Mouse (Mus musculus): ENCODE data around the gene Lyg1. TPM values are rescaled to one million over a fixed set of nuclear protein-coding genes. Genes with fewer than 3 reads are reported as not detected.
"Not testable (repeated sequence)": the region's sequence is repeated elsewhere in the genome, so short reads cannot be mapped to it uniquely, and the experiment has no call there.

Lyg1 gene
- polyA plus RNA-seq, 1 experiment from 2014 or later: not detected

DNA sequence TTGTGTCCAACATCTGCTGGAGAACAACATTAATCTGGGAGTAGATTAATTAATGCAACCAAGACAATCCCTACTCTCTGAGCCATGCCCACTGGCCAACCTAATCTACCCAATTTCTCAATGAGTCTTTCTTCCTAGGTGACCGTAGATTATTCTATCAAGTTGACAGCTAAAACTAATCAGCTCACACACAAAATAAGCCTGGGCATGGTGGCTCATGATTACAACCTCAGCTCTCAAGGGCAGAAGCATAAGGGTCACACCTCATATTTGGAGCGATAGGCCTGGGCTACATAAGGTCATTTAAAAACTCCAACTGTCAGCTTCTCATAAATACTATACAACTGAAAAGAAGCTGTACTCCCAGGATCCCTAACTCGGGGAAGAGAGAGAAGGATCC, 38.7 kb upstream of the Lyg1 start:
- H3K4me3 ChIP-seq (ENCODE audit: low read depth, low read length): peak overlapping the region; percentile 98
- peaks cover 20% of the 10 kb centered on the region for H3K4me1 ChIP-seq (ENCODE audit: control insufficient read depth, insufficient read depth, low read length)
- H3K36me3 ChIP-seq (ENCODE audit: control insufficient read depth, insufficient read depth, low read length): peaks cover 20% of the 10 kb centered on the region
- H3K9ac ChIP-seq (ENCODE audit: low read depth, low read length): peak overlapping the region; percentile 72
- H3K4me2 ChIP-seq (ENCODE audit: low read length): peak overlapping the region; percentile 75
- no peaks in the 10 kb centered on the region for H3K27me3 ChIP-seq (ENCODE audit: control insufficient read depth, insufficient read depth, low read depth, low read length)
- no peak for ATAC-seq
- H3K27ac ChIP-seq (ENCODE audit: low read length): peak overlapping the region; percentile 91; the same call in 1 of the 2 replicates
- WGBS: 48% methylated on average over 3 of the region's 3 CpGs
- no peaks in the 10 kb centered on the region for H3K9me3 ChIP-seq (replicated peaks; ENCODE audit: control insufficient read depth, low read length, poor library complexity, severe bottlenecking)

DNA sequence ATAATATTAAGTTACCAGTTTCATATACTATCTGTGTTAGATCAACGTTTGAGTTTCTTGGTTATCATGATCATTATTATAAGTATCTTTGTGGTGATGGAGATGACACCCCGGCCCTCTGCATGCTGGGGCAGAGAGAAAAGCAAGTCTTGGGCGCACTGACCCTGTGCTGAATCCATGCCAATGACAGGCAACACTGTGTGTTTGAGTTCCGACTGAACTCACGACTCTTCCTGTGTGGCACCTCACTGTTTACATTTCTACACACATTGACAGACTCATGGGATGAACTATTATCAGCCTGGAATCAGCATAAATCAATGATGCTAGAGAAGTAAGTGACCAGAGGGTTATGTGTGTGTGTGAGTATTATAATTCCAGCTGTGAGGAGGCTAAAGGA, 30.3 kb upstream of the Lyg1 start:
- H3K27me3 ChIP-seq (ENCODE audit: control insufficient read depth, insufficient read depth, low read depth, low read length): no peaks in the 10 kb centered on the region
- peaks cover 47% of the 10 kb centered on the region for H3K36me3 ChIP-seq (ENCODE audit: control insufficient read depth, insufficient read depth, low read length)
- H3K9ac ChIP-seq (ENCODE audit: low read depth, low read length): no peak overlapping the region
- no peaks in the 10 kb centered on the region for H3K4me1 ChIP-seq (ENCODE audit: control insufficient read depth, insufficient read depth, low read length)
- H3K4me2 ChIP-seq (ENCODE audit: low read length): no peak overlapping the region
- ATAC-seq: no peak
- no peak overlapping the region for H3K27ac ChIP-seq (ENCODE audit: low read length)
- H3K4me3 ChIP-seq (ENCODE audit: low read depth, low read length): no peak overlapping the region
- H3K9me3 ChIP-seq (replicated peaks; ENCODE audit: control insufficient read depth, low read length, poor library complexity, severe bottlenecking): no peaks in the 10 kb centered on the region
- 97% methylated on average over 5 of the region's 5 CpGs for WGBS

DNA sequence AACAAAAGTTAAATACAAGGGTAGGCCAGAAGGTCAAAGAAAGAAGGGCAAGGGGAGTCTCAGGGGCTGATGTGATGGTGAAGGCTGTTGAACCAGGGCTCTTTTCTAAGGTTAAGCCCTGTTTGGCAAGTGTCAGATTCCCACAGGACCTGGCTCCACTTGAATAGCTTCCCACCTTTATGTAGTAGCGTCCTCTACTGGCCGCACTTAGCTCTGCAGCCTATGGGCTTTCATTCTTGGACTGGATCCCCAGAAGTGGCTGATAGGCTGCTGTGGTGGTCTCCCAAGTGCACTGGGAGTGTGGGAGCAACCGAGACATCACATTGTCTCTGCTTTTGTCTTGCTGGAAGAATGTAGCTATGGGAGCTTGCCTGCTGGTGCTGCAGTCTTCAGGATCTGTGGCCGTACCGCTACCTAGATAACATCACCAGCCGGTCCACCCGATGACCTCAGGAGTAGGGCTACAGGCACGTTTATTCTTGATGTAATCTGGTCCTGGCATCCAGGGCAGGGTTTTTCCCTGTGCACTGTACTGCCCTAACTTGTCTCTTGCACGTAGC, 28.3 kb upstream of the Lyg1 start:
- no peak overlapping the region for H3K27ac ChIP-seq (ENCODE audit: low read length)
- H3K36me3 ChIP-seq (ENCODE audit: control insufficient read depth, insufficient read depth, low read length): peaks cover 32% of the 10 kb centered on the region
- H3K9ac ChIP-seq (ENCODE audit: low read depth, low read length): no peak overlapping the region
- no peaks in the 10 kb centered on the region for H3K4me1 ChIP-seq (ENCODE audit: control insufficient read depth, insufficient read depth, low read length)
- no peak overlapping the region for H3K4me3 ChIP-seq (ENCODE audit: low read depth, low read length)
- no peaks in the 10 kb centered on the region for H3K9me3 ChIP-seq (replicated peaks; ENCODE audit: control insufficient read depth, low read length, poor library complexity, severe bottlenecking)
- no peak for ATAC-seq
- H3K27me3 ChIP-seq (ENCODE audit: control insufficient read depth, insufficient read depth, low read depth, low read length): no peaks in the 10 kb centered on the region
- H3K4me2 ChIP-seq (ENCODE audit: low read length): no peak overlapping the region
- WGBS: 87% methylated on average over 9 of the region's 9 CpGs

DNA sequence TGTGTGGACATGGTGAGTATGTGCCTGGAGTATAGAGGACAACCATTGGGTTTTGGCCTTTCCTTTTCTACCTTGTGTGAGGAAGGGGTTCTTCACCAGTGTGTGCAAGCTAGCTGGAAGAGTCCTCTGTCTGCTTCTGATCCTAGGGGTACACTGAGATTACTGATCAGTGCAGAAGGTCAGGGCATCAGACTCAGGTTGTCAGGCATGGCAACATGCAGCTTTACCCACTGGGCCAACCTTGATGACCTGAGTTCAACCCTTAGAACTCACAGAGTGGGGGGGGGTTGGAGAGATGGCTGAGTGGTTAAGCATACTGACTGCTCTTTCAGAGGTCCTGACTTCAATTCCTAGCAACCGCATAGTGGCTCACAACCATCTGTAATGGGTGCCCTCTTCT, 26.8 kb upstream of the Lyg1 start:
- H3K27me3 ChIP-seq (ENCODE audit: control insufficient read depth, insufficient read depth, low read depth, low read length): no peaks in the 10 kb centered on the region
- no peak overlapping the region for H3K4me2 ChIP-seq (ENCODE audit: low read length)
- no peaks in the 10 kb centered on the region for H3K9me3 ChIP-seq (replicated peaks; ENCODE audit: control insufficient read depth, low read length, poor library complexity, severe bottlenecking)
- no peak overlapping the region for H3K4me3 ChIP-seq (ENCODE audit: low read depth, low read length)
- no peak overlapping the region for H3K9ac ChIP-seq (ENCODE audit: low read depth, low read length)
- H3K27ac ChIP-seq (ENCODE audit: low read length): no peak overlapping the region
- H3K4me1 ChIP-seq (ENCODE audit: control insufficient read depth, insufficient read depth, low read length): no peaks in the 10 kb centered on the region
- peaks cover 25% of the 10 kb centered on the region for H3K36me3 ChIP-seq (ENCODE audit: control insufficient read depth, insufficient read depth, low read length)
- WGBS: 92% methylated on average over 1 of the region's 1 CpGs
- no peak for ATAC-seq

DNA sequence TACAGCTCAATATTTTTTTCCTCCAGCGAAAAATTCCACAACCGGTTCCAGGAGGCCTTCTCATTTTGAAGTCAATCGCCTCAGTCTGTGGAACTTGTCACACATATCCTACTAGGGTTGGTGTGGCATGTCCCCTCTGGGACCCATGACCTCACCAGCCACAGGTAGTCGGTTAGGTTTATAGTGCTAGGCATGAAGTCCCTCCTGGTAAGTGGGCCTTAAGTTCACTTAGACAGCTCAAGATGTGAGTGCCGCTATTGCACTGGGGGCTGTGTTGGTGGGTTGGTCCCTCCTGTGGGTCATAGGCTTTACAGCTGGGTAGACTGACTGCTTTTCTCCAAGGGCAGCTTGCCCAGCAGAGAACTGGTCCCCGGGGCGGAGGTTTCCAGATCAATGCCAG, 19.7 kb upstream of the Lyg1 start:
- Histone ChIP-seq H3K9ac (ENCODE audit: low read depth, low read length) (no peak overlapping the region), H3K9me3 (replicated peaks; ENCODE audit: control insufficient read depth, low read length, poor library complexity, severe bottlenecking) (no peaks in the 10 kb centered on the region), H3K4me3 (ENCODE audit: low read depth, low read length) (no peak overlapping the region), H3K27me3 (ENCODE audit: control insufficient read depth, insufficient read depth, low read depth, low read length) (no peaks in the 10 kb centered on the region), H3K27ac (ENCODE audit: low read length) (no peak overlapping the region), H3K4me1 (ENCODE audit: control insufficient read depth, insufficient read depth, low read length) (no peaks in the 10 kb centered on the region), H3K36me3 (ENCODE audit: control insufficient read depth, insufficient read depth, low read length) (no peaks in the 10 kb centered on the region), H3K4me2 (ENCODE audit: low read length) (no peak overlapping the region)
- WGBS: 94% methylated on average over 7 of the region's 7 CpGs
- ATAC-seq: no peak

DNA sequence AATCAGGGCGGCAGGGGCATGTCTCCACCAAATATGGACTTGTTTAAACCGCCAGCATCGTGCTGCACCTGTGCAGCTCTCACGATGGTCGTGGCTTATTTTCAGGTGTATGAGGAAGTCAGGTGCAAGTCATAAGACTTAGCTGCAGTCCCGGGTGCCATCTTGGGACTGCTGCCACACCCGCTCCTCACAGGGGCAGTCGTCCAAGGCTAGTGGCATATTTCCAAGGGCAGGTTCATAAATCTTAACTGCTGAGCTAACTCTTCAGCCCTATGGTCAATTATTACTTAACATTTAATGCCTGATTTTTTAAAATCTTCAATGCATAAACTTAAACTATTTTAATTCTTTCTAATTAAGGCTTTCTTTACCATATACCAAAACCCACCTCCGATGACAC, 19.1 kb upstream of the Lyg1 start:
- H3K4me3 ChIP-seq (ENCODE audit: low read depth, low read length); H3K4me2 ChIP-seq (ENCODE audit: low read length); H3K27me3 ChIP-seq (ENCODE audit: control insufficient read depth, insufficient read depth, low read depth, low read length); H3K9ac ChIP-seq (ENCODE audit: low read depth, low read length); H3K36me3 ChIP-seq (ENCODE audit: control insufficient read depth, insufficient read depth, low read length); ATAC-seq; H3K9me3 ChIP-seq (replicated peaks; ENCODE audit: control insufficient read depth, low read length, poor library complexity, severe bottlenecking); H3K4me1 ChIP-seq (ENCODE audit: control insufficient read depth, insufficient read depth, low read length); H3K27ac ChIP-seq (ENCODE audit: low read length): not testable (repeated sequence)
- WGBS: 80% methylated on average over 9 of the region's 9 CpGs

DNA sequence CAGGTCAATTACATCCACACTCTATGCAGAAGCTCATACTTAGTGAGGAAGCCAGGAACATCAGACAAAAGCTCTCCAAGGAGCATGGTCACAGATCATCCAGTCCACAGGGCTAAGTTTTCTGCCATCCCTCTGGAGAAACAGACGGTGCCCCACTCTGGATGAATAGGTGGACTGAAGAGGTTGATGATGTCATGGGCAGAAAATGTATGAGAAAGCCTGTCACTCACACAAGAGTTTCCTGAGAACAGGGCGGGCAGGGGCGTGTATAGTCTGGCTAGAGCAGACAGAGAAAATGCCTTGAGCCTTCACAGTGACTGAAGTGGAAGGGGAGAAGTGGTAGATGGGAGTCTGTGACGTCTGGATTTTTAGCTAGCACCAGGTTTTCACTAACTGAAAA, 14.0 kb upstream of the Lyg1 start:
- no peak for ATAC-seq
- H3K9ac ChIP-seq (ENCODE audit: low read depth, low read length): no peak overlapping the region
- H3K9me3 ChIP-seq (replicated peaks; ENCODE audit: control insufficient read depth, low read length, poor library complexity, severe bottlenecking): no peaks in the 10 kb centered on the region
- no peaks in the 10 kb centered on the region for H3K4me1 ChIP-seq (ENCODE audit: control insufficient read depth, insufficient read depth, low read length)
- H3K27me3 ChIP-seq (ENCODE audit: control insufficient read depth, insufficient read depth, low read depth, low read length): no peaks in the 10 kb centered on the region
- no peak overlapping the region for H3K27ac ChIP-seq (ENCODE audit: low read length)
- H3K4me3 ChIP-seq (ENCODE audit: low read depth, low read length): no peak overlapping the region
- WGBS: 67% methylated on average over 4 of the region's 4 CpGs
- H3K4me2 ChIP-seq (ENCODE audit: low read length): no peak overlapping the region
- no peaks in the 10 kb centered on the region for H3K36me3 ChIP-seq (ENCODE audit: control insufficient read depth, insufficient read depth, low read length)

DNA sequence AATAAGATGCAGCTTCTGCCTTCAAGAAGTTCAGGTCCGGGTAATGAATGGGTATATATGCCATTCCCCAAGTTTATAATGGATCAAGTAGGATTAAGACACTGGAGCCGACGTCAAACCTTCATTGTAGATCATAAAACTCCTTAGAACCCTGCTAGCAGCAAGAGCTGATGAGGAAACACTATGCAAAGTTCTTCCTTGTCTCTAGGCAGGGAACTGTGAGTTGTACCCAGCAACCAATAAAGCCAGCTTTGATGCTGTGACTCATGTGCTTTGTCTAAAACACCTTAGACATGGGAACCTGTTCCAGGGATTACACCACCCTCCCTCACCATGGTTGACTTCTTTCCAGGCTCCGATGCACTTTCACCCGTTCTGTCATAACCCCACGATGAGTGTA, 11.2 kb upstream of the Lyg1 start:
- Histone ChIP-seq H3K4me1 (ENCODE audit: control insufficient read depth, insufficient read depth, low read length) (no peaks in the 10 kb centered on the region), H3K9me3 (replicated peaks; ENCODE audit: control insufficient read depth, low read length, poor library complexity, severe bottlenecking) (no peaks in the 10 kb centered on the region), H3K27me3 (ENCODE audit: control insufficient read depth, insufficient read depth, low read depth, low read length) (no peaks in the 10 kb centered on the region), H3K27ac (ENCODE audit: low read length) (no peak overlapping the region), H3K36me3 (ENCODE audit: control insufficient read depth, insufficient read depth, low read length) (no peaks in the 10 kb centered on the region), H3K4me2 (ENCODE audit: low read length) (no peak overlapping the region), H3K9ac (ENCODE audit: low read depth, low read length) (no peak overlapping the region), H3K4me3 (ENCODE audit: low read depth, low read length) (no peak overlapping the region)
- no peak for ATAC-seq
- 87% methylated on average over 6 of the region's 6 CpGs for WGBS

DNA sequence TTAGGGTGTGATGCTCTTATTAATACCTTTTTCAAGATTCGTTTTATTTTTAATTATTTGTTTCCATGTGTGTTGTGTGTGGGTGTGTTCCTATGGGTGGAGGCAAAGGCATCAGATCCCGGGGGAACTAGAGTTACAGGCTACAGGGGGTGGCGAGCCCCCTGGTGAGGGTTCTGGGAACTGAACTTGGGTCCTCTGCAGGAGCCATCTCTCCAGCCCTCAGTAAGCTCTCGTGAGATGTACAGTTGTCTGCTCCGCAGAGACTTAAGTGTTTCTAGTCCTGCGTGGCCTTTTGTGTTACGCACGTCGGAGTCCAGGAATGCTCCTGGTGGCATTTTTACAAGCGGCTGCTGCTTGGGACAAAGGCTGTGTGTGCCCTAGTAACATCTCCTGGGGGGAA, 8.0 kb upstream of the Lyg1 start:
- Histone ChIP-seq H3K36me3 (ENCODE audit: control insufficient read depth, insufficient read depth, low read length) (no peaks in the 10 kb centered on the region), H3K4me2 (ENCODE audit: low read length) (no peak overlapping the region), H3K4me3 (ENCODE audit: low read depth, low read length) (no peak overlapping the region), H3K27me3 (ENCODE audit: control insufficient read depth, insufficient read depth, low read depth, low read length) (no peaks in the 10 kb centered on the region), H3K9me3 (replicated peaks; ENCODE audit: control insufficient read depth, low read length, poor library complexity, severe bottlenecking) (no peaks in the 10 kb centered on the region), H3K9ac (ENCODE audit: low read depth, low read length) (no peak overlapping the region), H3K27ac (ENCODE audit: low read length) (no peak overlapping the region), H3K4me1 (ENCODE audit: control insufficient read depth, insufficient read depth, low read length) (no peaks in the 10 kb centered on the region)
- ATAC-seq: no peak
- WGBS: 67% methylated on average over 10 of the region's 10 CpGs

Data from midbrain, embryonic 16.5 days (tissue).